Mouse (Mus musculus) right cerebral cortex, adult 2 months (tissue): ENCODE results near the gene Pacrg.

Experiments
- DNase-seq, 2 experiments: peaks; one replicate each; pipeline ENCODE4 v3.0.0; 2021 to 2022; ENCODE audit warnings: low spot score in 2 of 2

Pacrg gene

GRCm38 (mm10) chr17:10372001-10372785 lies 467.9 kb downstream of the Pacrg start:
- DNase-seq, result no peak

GRCm38 (mm10) chr17:10371472-10371871 lies 468.6 kb downstream of the Pacrg start:
- no peak for DNase-seq

- no peak for DNase-seq
Observed at GRCm38 (mm10) chr17:10370660-10371130, 469.4 kb downstream of the Pacrg start.

DNA sequence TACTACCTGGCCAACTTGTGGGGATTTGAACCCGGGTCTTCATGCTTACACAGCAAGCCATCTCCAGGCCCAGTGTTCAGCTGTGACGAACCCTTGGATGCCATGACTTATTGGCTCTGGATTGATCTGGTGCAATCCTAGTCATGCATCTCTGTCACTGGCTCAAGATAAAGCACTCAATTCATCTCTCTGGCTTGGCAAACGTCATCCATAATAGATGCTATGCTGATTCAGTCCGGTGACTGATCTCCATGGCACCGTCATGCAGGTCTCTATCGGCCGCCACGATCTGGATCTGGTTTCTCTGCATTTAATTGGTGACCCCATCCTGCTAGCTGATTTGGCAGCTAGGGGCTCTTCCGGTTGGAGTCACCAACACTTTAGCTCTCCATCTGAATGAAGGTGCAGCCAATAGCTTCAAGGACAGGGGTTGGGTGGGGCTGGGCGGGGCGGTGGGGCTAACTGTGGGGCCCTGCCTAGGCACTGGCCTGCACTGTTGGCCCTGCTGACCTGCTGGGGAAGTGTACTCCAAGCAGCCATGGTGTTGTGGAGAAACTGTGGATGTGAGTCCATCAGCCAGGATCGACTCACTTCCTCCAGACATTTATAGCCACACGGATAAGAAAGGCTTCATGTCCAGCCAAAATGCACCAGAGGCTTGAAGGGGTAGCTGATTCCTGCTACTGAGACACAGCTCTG lies 470.0 kb downstream of the Pacrg start:
- DNase-seq, result no peak

- no peak for DNase-seq
Observed at GRCm38 (mm10) chr17:10367044-10367443, 473.1 kb downstream of the Pacrg start.

DNA sequence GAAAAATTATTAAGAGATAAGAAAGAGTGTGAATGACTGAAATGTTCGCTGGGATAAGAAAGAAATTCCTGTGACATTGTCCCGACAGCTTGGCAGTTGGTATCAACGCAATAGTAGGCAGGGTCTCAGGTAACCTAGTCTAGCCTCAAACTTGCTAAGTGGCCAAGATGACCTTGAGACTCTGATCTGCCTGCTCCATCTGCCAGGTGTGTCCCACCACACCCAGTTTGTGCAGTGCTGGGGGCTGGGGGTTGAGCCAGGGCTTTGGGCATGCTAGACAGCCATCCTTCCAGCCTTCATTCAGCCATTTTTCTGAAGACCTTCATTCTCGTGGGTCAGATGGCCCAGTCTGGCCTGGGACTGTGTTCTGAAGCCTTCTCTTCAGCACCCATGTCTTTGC lies 473.5 kb downstream of the Pacrg start:
- DNase-seq, result no peak

GRCm38 (mm10) chr17:10365501-10366482 lies 474.3 kb downstream of the Pacrg start:
- DNase-seq, result no peak

- DNase-seq, result no peak
Observed at GRCm38 (mm10) chr17:10363151-10363550, 477.0 kb downstream of the Pacrg start.

- DNase-seq, result no peak
Observed at GRCm38 (mm10) chr17:10361882-10362291, 478.2 kb downstream of the Pacrg start.

- no peak for DNase-seq
Observed at GRCm38 (mm10) chr17:10360738-10361137, 479.4 kb downstream of the Pacrg start.

DNA sequence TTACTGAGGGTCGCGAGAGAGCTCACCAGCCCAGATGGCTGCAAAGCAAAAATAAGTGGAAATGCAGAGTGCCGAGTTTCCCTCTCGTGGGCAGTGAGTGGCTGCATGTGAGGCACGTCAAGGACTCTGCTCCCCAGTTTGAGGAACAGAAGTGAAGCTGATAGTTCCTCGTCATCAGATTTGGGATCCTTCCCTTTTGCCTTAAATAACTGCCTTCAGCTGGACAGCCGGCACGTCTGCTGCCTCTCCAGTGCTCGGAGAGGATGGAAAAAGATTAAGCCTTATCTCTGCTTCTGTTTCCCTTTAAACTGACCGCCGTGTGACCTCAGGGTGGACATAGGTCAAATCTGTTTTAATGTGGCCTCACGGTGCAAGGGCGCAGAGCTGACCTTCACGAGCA lies 480.6 kb downstream of the Pacrg start:
- no peak for DNase-seq

- DNase-seq, result no peak
Observed at GRCm38 (mm10) chr17:10357348-10357747, 482.8 kb downstream of the Pacrg start.

GRCm38 (mm10) chr17:10356294-10356693 lies 483.8 kb downstream of the Pacrg start:
- DNase-seq, result no peak

GRCm38 (mm10) chr17:10355746-10356145 lies 484.4 kb downstream of the Pacrg start:
- no peak for DNase-seq
